Mouse (Mus musculus) gastrocnemius, postnatal 14 days (tissue): ENCODE results near the gene Cd2. TPM values are rescaled to one million over a fixed set of nuclear protein-coding genes. Genes with fewer than 3 reads are reported as not detected.

ENCODE experiments used
- DNase-seq: peaks from one replicate; pipeline ENCODE4 v3.0.0; 2021; ENCODE audit warnings: mixed read lengths
- intact Hi-C: fragments of 180-260 bp; cut with DNase I; formaldehyde crosslinking; loops from one replicate; pipeline ENCODE4 v1.15.1; 2025; ENCODE audit warnings: low total_unique reads
- long read RNA-seq, 2 experiments: library from polyadenylated mRNA; stranded (forward); transcript quantifications; one replicate each; pipeline ENCODE4 v2.0.0; 2021
- total RNA-seq, 2 experiments: library from RNA; stranded (reverse); gene quantifications; 2 replicates each; pipeline ENCODE4 v1.2.3; 2021

Gene Cd2
- under 1 TPM in 1 of 2 experiments, not detected in 1; 0.18 TPM for total RNA-seq
- long read RNA-seq, experiment 1: 0 reads
- long read RNA-seq, experiment 2: 0 reads

GRCm38 (mm10) chr3:101287911-101288311, at the start of gene Cd2:
Cd2 (minus strand) TSS chr3:101287939.
- intact Hi-C loops: no loop called here
- DNase-seq: no peak

GRCm38 (mm10) chr3:101328617-101329016, 40.9 kb upstream of the Cd2 start:
- intact Hi-C loops: no loop called here
- DNase-seq: no peak

GRCm38 (mm10) chr3:101327248-101327647, 39.5 kb upstream of the Cd2 start:
- intact Hi-C loops: no loop called here
- no peak for DNase-seq

- intact Hi-C loops: no loop called here
- no peak for DNase-seq
These were observed 34.7 kb upstream of the Cd2 start for GRCm38 (mm10) chr3:101322437-101322836.

- intact Hi-C loops: no loop called here
These were observed 33.1 kb upstream of the Cd2 start for GRCm38 (mm10) chr3:101320874-101321273.

GRCm38 (mm10) chr3:101318516-101319170, 30.9 kb upstream of the Cd2 start:
- intact Hi-C loops: no loop called here
- no peak for DNase-seq

More at GRCm38 (mm10) chr3:101320874-101321273, 33.1 kb upstream of the Cd2 start:
- DNase-seq: no peak

GRCm38 (mm10) chr3:101318115-101318514, 30.4 kb upstream of the Cd2 start:
- DNase-seq: peak; percentile 39

GRCm38 (mm10) chr3:101314954-101315353, 27.2 kb upstream of the Cd2 start:
- DNase-seq: no peak
- intact Hi-C loops: no loop called here

More at GRCm38 (mm10) chr3:101318115-101318514, 30.4 kb upstream of the Cd2 start:
- intact Hi-C loops: no loop called here

GRCm38 (mm10) chr3:101313266-101314051, 25.7 kb upstream of the Cd2 start:
- DNase-seq: no peak
- intact Hi-C loops: no loop called here

GRCm38 (mm10) chr3:101310977-101311376, 23.2 kb upstream of the Cd2 start:
- intact Hi-C loops: no loop called here
- no peak for DNase-seq

GRCm38 (mm10) chr3:101309626-101310025, 21.9 kb upstream of the Cd2 start:
- intact Hi-C loops: loop anchor here (10.0 kb wide), 1 partner anchor 505 kb away; no protein-coding TSS in a partner anchor
- DNase-seq: peak; percentile 20

GRCm38 (mm10) chr3:101306090-101306489, 18.4 kb upstream of the Cd2 start:
- DNase-seq: no peak
- intact Hi-C loops: loop anchor here (10.0 kb wide), 1 partner anchor 509 kb away; no protein-coding TSS in a partner anchor

- DNase-seq: no peak
- intact Hi-C loops: loop anchor here (10.0 kb wide), 1 partner anchor 510 kb away; no protein-coding TSS in a partner anchor
These were observed 17.3 kb upstream of the Cd2 start for GRCm38 (mm10) chr3:101305046-101305445.

GRCm38 (mm10) chr3:101304156-101304555, 16.4 kb upstream of the Cd2 start:
- peak; percentile 78 for DNase-seq
- intact Hi-C loops: loop anchor here (5.0 to 10.0 kb wide), 2 partner anchors 158 to 511 kb away; no protein-coding TSS in a partner anchor

GRCm38 (mm10) chr3:101300271-101301071, 12.7 kb upstream of the Cd2 start:
- DNase-seq: peak; percentile 35
- intact Hi-C loops: loop anchor here (5.0 to 10.0 kb wide), 2 partner anchors 162 to 514 kb away; no protein-coding TSS in a partner anchor

GRCm38 (mm10) chr3:101299591-101299990, 11.9 kb upstream of the Cd2 start:
- intact Hi-C loops: no loop called here
- DNase-seq: no peak

GRCm38 (mm10) chr3:101297221-101297620, 9.5 kb upstream of the Cd2 start:
- intact Hi-C loops: loop anchor here (2.0 kb wide), 1 partner anchor 326 kb away; no protein-coding TSS in a partner anchor
- no peak for DNase-seq

GRCm38 (mm10) chr3:101295931-101296820, 8.4 kb upstream of the Cd2 start:
- no peak for DNase-seq
- intact Hi-C loops: loop anchor here (2.0 kb wide), 1 partner anchor 325 kb away; no protein-coding TSS in a partner anchor
